Mouse (Mus musculus) ES-Bruce4 (cell line): Measurements from ENCODE around the gene Ccdc187. TPM values are rescaled to one million over a fixed set of nuclear protein-coding genes. Genes with fewer than 3 reads are reported as not detected.

Experiments used
- H3K27ac ChIP-seq: 2 replicates; pipeline ENCODE4 v1.5.1; 2012; ENCODE audit warnings: low read length, inconsistent platforms; ENCODE audit not compliant: insufficient read depth
- H3K27me3 ChIP-seq: 2 replicates; pipeline ENCODE4 v1.6.1; 2012; ENCODE audit warnings: mild to moderate bottlenecking, low read length, inconsistent platforms; ENCODE audit not compliant: control insufficient read depth, poor library complexity, insufficient read depth, severe bottlenecking
- H3K36me3 ChIP-seq: 2 replicates; pipeline ENCODE4 v1.6.1; 2012; ENCODE audit warnings: inconsistent platforms, mild to moderate bottlenecking, low read length, moderate library complexity; ENCODE audit not compliant: control insufficient read depth, poor library complexity, insufficient read depth, severe bottlenecking
- H3K4me1 ChIP-seq: one replicate; pipeline ENCODE4 v1.8.1; 2011; ENCODE audit warnings: low read length; ENCODE audit not compliant: control insufficient read depth, insufficient read depth
- H3K4me3 ChIP-seq: 2 replicates; pipeline ENCODE4 v1.5.1; 2011; ENCODE audit warnings: low read depth, mild to moderate bottlenecking, low read length
- H3K9ac ChIP-seq: 2 replicates; pipeline ENCODE4 v1.6.1; 2012; ENCODE audit warnings: low read depth, mild to moderate bottlenecking, inconsistent platforms; ENCODE audit not compliant: poor library complexity, severe bottlenecking
- H3K9me3 ChIP-seq: replicated peaks from 2 replicates; pipeline ENCODE4 v1.6.1; 2012; ENCODE audit warnings: mild to moderate bottlenecking, low read length, inconsistent platforms; ENCODE audit not compliant: control insufficient read depth, poor library complexity, insufficient read depth, severe bottlenecking
- CTCF ChIP-seq: IDR thresholded peaks from one replicate; pipeline ENCODE4 v1.8.1; 2011; ENCODE audit warnings: low read depth, low read length
- EP300 ChIP-seq: IDR thresholded peaks from 2 replicates; pipeline ENCODE4 v1.6.1; 2011; ENCODE audit warnings: low read depth, low read length; ENCODE audit not compliant: insufficient read depth
- POLR2A ChIP-seq: IDR thresholded peaks from one replicate; pipeline ENCODE4 v1.8.1; 2011; ENCODE audit warnings: low read length; ENCODE audit not compliant: insufficient read depth
- polyA plus RNA-seq: library from polyadenylated mRNA; stranded (reverse); fragments of >200 nt; gene quantifications from 2 replicates; pipeline ENCODE4 v1.2.4, GENCODE M21; 2011; ENCODE audit warnings: low read depth; ENCODE audit not compliant: missing spikeins, insufficient read depth, insufficient read length

Ccdc187 gene
- polyA plus RNA-seq, 1 experiment, result 0.06 TPM

DNA sequence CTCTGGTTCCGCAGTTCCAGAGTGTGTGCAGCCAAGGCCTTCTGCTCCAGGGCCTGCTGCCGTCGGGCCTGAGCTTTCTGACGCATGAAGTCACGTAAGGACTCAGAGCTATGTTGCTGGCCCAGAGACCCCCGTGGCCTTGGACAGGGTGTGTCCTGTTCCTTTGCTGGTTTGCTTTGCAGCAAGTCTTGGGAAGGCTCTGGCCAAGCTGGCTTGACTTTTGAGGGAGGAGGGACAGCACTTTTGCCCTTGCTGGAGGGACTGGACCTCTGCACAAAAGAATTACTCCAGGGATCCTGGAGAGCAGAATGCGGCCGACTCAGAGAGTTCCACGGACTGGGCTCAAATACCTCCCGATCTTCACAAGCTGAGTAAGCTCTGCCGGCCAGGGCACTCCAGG lies 13.8 kb downstream of the Ccdc187 start:
- TF ChIP-seq EP300 (no peak), CTCF (no peak), POLR2A (no peak)
- no peak overlapping the region for H3K27ac ChIP-seq
- no peak overlapping the region for H3K4me3 ChIP-seq
- no peak overlapping the region for H3K9ac ChIP-seq
- H3K4me1 ChIP-seq, result no peaks in the 10 kb centered on the region
- H3K36me3 ChIP-seq, result no peaks in the 10 kb centered on the region
- H3K27me3 ChIP-seq, result no peaks in the 10 kb centered on the region
- H3K9me3 ChIP-seq, result no peaks in the 10 kb centered on the region

- H3K36me3 ChIP-seq, result no peaks in the 10 kb centered on the region
- no peaks in the 10 kb centered on the region for H3K27me3 ChIP-seq
- TF ChIP-seq CTCF (no peak), POLR2A (no peak), EP300 (no peak)
- no peak overlapping the region for H3K4me3 ChIP-seq
- no peak overlapping the region for H3K27ac ChIP-seq
- no peaks in the 10 kb centered on the region for H3K4me1 ChIP-seq
- H3K9ac ChIP-seq, result no peak overlapping the region
- H3K9me3 ChIP-seq, result no peaks in the 10 kb centered on the region
Observed at GRCm38 (mm10) chr2:26279712-26280111, 14.6 kb downstream of the Ccdc187 start.

DNA sequence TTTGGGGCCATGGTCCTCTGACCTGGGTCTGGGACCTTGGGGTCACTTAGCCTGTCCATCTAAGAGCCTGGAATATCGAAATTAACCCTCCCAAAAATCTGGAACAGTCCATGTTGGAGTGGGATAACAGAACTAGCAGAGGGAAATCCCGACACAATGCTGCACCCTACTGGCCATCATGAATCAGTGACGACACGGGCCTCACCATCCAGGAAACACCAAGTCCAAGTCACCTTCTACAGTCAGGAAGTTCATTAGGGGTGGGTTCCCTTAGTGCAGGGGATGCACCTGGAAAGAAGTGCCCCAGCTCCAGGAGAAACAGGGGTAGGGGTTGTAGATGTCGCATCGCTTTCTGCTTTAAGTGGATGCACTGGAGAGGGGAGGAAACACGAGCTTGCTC lies 20.7 kb downstream of the Ccdc187 start:
- Histone ChIP-seq H3K9ac (no peak overlapping the region), H3K4me1 (peaks cover 2% of the 10 kb centered on the region), H3K4me3 (no peak overlapping the region), H3K36me3 (no peaks in the 10 kb centered on the region), H3K27me3 (no peaks in the 10 kb centered on the region), H3K9me3 (no peaks in the 10 kb centered on the region), H3K27ac (no peak overlapping the region)
- TF ChIP-seq EP300 (no peak), POLR2A (no peak), CTCF (peak; percentile 83)

DNA sequence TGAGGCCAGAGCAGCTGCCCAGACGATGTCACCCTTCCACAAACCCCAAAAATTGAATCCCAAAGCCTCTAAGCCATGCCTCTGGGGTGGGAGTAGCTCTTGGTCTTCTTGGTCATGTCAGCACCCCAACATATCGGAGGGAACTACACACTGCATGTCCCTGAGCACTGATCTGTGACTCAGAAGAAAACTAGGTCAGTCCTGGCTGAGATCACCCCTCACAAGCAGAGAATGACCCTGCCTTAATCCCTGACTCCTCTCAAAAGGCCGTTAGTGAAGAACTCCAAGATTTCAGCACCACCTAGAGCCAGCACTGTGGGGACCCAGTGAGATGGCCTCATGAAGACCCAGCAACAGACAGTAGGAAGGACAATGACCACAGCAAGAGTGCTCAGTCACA lies 26.1 kb downstream of the Ccdc187 start:
- Histone ChIP-seq H3K27me3 (no peaks in the 10 kb centered on the region), H3K9me3 (no peaks in the 10 kb centered on the region), H3K4me1 (no peaks in the 10 kb centered on the region), H3K9ac (no peak overlapping the region), H3K36me3 (no peaks in the 10 kb centered on the region), H3K4me3 (no peak overlapping the region), H3K27ac (no peak overlapping the region)
- TF ChIP-seq EP300 (no peak), CTCF (no peak), POLR2A (no peak)

DNA sequence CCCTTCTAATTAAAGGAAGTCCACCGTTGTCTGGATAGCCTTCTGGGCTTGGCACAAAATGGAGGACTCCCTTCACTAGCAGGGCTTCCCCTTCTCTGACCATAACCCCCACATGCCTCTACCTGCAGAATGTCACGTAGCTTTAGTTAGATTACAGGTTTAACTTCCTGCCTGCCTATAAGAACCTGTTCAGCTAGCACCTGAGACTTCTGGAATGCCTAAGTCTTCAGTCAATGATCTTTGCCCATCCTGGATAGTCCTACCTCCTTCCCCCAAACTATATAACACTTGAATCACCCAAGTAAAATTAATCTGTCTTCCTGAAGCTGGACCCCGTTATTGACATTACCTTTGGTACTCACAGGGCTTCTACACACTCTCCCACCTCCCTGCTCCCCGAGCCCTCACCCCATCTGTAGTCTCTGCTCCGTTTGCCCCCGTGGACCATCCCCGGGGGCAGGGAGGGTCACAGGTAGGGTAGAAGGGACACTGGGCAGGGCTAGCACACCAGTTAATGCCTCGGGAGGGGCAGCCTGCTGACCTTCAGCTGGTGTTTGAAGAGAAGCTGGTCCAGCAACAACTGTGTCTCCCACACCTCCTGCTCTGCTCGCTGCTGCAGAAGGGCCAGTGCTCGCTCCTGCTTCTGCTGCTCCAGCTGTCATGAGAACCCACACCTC lies 28.2 kb downstream of the Ccdc187 start:
- Histone ChIP-seq H3K4me1 (no peaks in the 10 kb centered on the region), H3K27me3 (no peaks in the 10 kb centered on the region), H3K4me3 (no peak overlapping the region), H3K36me3 (no peaks in the 10 kb centered on the region), H3K9ac (no peak overlapping the region), H3K27ac (no peak overlapping the region), H3K9me3 (no peaks in the 10 kb centered on the region)
- no peak for TF ChIP-seq CTCF
- TF ChIP-seq EP300, result no peak
- no peak for TF ChIP-seq POLR2A

DNA sequence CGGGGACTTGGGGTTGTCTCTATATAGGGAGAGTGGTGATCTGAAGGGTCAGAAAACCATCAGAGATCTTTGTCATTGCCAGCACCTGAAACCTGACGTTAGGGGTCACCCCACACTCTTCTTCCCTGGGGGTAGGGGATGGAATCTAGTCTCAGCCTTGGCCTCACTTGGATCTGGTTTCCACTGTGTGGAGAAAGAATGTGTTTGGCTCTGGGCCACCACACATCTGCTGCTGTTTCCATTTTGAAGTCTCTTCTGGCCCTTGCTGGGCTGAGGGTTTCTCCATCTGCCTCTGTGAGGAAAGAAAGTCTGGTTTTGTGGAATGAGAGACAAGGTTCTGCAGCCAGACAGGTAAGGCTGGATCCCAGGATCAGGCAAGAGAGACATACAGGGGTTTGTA lies 29.3 kb downstream of the Ccdc187 start:
- TF ChIP-seq CTCF (no peak), POLR2A (no peak), EP300 (no peak)
- H3K36me3 ChIP-seq, result no peaks in the 10 kb centered on the region
- H3K27ac ChIP-seq, result no peak overlapping the region
- H3K9me3 ChIP-seq, result no peaks in the 10 kb centered on the region
- H3K9ac ChIP-seq, result no peak overlapping the region
- no peak overlapping the region for H3K4me3 ChIP-seq
- no peaks in the 10 kb centered on the region for H3K27me3 ChIP-seq
- H3K4me1 ChIP-seq, result no peaks in the 10 kb centered on the region
